Mouse (Mus musculus): Measurements from ENCODE around the gene Fgf22. TPM values are rescaled to one million over a fixed set of nuclear protein-coding genes. Genes with fewer than 3 reads are reported as not detected.

Fgf22 gene
- polyA plus RNA-seq, 1 experiment from 2014 or later: not detected

DNA sequence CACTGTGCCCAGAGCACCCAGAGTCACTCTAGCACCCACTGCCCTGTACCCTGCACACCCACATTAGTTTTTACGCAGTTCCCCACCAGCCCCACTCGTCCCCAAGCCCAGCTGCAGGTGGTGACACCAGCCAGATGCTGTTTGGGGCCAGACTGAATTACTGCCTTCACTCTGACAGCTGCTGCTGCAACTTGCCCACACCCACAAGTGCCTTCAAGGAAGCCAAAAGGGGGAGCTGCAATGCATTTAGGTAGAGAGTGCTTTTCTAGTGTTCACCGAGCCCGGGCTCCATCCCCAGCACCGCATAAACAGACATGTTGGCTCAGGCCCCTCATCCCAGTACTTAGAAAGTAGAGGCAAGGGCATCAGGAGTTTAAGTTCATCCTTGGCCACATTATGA lies 27.1 kb downstream of the Fgf22 start:
- Histone ChIP-seq H3K4me3 (ENCODE audit: inconsistent target) (no peak overlapping the region), H3K27ac (no peak overlapping the region), H3K79me2 (ENCODE audit: inconsistent target) (no peaks in the 10 kb centered on the region), H3K36me3 (ENCODE audit: inconsistent target) (no peaks in the 10 kb centered on the region)
- 91% methylated on average over 5 of the region's 5 CpGs for WGBS (ENCODE audit: missing documents)

DNA sequence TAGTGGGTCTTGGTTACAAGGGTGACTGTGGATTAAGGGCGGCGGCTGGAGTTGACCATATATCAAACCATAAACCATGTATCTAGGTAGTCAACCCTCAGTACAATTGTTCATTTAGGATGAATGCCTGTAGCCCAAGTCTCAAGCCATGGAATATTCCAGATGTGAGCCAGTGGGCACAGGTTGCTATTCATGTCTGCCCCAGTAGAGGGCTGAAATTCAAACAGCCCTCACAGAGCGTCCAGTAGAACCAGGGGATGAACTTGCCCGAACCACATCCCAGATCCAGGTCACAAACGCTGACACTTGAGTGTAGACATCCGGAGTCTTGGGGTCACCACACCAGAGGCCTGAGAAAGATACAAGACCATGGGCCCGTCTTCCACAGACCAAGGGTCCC lies 28.2 kb downstream of the Fgf22 start:
- Histone ChIP-seq H3K4me3 (ENCODE audit: inconsistent target) (no peak overlapping the region), H3K27ac (no peak overlapping the region), H3K36me3 (ENCODE audit: inconsistent target) (no peaks in the 10 kb centered on the region), H3K79me2 (ENCODE audit: inconsistent target) (no peaks in the 10 kb centered on the region)
- 76% methylated on average over 7 of the region's 7 CpGs for WGBS (ENCODE audit: missing documents)

DNA sequence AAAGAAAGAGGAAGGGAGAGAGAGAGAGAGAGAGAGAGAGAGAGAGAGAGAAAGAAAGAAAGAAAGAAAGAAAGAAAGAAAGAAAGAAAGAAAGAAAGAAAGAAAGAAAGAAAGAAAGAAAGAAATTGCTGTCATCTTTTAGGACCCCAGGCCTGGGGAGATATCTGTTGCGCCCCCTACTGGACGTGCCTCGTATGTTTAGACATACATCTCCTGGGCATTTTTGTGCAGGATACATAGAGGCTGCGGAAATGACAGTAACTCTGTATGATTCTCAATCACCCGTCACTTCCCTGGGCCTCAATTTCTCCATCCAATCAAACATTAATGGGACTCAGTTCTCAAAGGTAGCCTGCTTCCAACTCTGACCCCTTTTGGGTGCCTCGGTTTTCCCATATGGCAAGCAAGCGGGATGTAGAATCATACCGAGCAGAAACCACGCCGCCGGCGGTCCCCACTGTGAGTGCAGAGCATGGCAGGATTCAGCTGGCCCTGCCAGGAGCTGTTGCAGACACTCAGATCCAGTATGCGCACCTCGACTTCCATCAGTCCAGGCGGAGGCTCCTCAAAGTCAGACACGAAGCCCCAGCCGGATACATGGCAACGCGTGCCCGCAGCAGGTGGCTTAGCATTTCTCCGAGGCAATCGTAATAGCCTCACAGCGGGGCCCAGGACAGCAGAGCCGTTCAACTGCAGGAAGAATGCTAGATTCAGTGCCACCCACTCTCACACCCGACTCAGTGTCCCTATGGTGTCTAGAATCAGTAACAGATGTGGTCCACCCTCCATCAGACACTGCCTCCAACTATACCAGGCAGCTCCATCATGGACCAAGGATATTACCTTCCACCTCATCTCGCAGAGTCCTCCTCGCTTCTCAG lies 29.3 kb downstream of the Fgf22 start:
- H3K4me3 ChIP-seq (ENCODE audit: inconsistent target): no peak overlapping the region
- no peaks in the 10 kb centered on the region for H3K79me2 ChIP-seq (ENCODE audit: inconsistent target)
- no peaks in the 10 kb centered on the region for H3K36me3 ChIP-seq (ENCODE audit: inconsistent target)
- WGBS (ENCODE audit: missing documents): 82% methylated on average over 27 of the region's 27 CpGs
- H3K27ac ChIP-seq: no peak overlapping the region

DNA sequence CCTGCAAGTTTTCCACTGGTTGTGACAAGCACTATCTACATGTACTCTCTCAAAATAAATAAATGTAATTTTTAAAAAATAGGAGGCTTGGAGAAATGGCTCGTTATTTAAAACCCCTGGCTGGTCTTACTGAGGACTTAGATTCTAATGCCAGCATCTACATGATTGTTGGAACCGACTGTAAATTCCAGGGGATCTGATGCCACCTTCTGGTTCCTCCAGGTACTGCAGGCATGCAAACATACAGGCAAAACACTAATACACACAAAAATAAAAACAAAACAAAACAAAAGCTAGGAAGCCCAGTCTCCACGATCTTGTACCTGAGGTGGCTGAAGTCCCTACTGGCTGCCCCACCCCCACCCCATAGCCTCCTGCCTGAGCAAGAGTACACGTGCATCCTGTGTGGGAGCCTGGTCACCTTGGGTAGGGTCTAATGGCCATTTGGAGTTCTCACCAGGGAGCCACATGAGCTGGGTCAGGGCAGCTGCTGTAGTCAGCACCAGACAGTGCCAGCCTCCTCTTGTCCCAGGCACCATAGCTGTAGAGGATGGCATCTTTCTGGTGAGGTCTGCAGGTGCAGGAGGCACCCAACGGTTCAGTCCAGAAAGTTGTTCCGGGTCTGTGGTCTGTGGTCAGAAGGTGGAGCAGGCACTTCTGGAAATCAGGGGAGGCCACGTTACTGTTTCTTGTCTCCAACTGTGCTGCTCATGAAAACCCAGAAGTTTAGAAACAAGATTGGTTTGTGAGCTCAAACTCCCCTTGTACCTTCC lies 33.7 kb downstream of the Fgf22 start:
- Histone ChIP-seq H3K4me3 (ENCODE audit: inconsistent target) (no peak overlapping the region), H3K79me2 (ENCODE audit: inconsistent target) (no peaks in the 10 kb centered on the region), H3K27ac (no peak overlapping the region), H3K36me3 (ENCODE audit: inconsistent target) (no peaks in the 10 kb centered on the region)
- 4% methylated on average over 7 of the region's 7 CpGs for WGBS (ENCODE audit: missing documents)

DNA sequence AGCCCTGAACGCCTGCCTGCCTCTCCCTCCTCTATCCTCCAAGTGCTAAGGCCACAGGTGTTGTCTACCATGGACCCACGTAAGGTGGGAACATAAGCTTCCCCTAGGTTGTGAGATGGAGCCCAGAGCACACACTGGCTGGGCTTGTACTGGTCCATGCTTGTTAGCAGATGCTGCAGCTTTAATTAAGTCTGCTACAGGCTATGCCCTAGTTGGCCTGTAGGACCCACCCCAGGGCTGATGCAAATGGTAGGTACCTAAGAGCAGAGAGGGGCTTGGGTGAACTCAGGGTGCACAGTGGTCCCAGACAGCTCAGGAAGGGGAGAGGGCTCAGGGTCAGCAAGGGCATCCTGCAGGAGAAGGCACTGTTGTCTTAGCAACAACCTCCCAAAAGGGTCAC lies 34.7 kb downstream of the Fgf22 start:
- Histone ChIP-seq H3K36me3 (ENCODE audit: inconsistent target) (no peaks in the 10 kb centered on the region), H3K27ac (no peak overlapping the region), H3K4me3 (ENCODE audit: inconsistent target) (no peak overlapping the region), H3K79me2 (ENCODE audit: inconsistent target) (no peaks in the 10 kb centered on the region)
- WGBS (ENCODE audit: missing documents): 96% methylated on average over 2 of the region's 2 CpGs

DNA sequence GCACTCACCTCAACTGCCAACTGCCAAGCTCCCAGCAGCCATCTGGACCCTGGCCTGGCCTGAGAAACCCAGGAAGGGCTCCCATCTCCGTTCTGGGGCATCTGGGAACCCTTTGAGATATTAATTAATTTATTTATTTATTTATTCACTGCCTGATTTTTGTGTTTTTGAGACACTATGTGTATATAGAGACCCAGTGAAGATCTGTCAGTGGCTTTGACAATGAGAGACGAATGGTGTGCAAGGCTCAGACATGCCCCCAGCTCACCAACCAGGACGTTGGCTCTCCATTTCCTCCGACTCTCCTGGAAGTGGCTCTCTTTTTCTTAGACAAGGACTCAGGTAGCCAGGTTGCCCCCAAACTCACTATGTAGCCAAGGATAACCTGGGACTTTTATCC lies 36.0 kb downstream of the Fgf22 start, which contains the start of gene Prss57:
Gene Prss57, minus strand, starts transcription at position 101 of the 400 bp plus-strand sequence.
- WGBS (ENCODE audit: missing documents): 65% methylated on average over 4 of the region's 4 CpGs
- no peaks in the 10 kb centered on the region for H3K79me2 ChIP-seq (ENCODE audit: inconsistent target)

DNA sequence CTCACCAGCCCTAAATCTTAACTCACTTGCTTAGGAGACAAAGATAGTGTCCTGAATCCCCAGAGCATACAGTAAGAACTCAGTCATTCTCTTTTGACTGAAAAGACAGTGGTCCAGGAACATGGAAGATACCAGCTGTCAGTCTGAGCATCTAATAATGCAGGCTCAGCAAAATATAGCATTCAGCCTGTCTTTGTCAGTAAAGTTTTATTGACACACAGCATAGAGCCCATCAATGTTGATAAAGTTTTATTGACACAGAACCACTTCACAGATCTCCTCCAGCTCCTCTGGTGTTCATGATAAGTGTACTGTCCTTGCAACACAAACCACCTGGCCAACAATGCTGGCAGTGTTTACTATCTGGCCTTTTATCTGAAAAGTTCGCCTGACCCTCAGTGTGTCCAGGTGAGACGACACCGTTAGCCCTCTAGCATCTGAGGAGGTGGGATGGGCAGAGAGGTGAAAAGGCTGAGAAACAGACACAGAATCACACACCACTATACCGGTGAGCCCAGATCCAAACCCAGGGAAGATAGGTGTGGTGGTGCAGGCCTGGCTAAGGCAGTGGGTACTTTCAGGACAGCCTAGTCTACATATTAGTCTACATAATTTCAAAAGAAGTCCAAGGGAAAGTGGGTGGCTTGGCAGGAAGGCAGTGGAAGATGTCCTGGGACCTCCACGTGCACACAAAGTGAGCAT lies 37.6 kb downstream of the Fgf22 start:
- Histone ChIP-seq H3K36me3 (ENCODE audit: inconsistent target) (no peaks in the 10 kb centered on the region), H3K4me3 (ENCODE audit: inconsistent target) (no peak overlapping the region), H3K27ac (no peak overlapping the region), H3K79me2 (ENCODE audit: inconsistent target) (no peaks in the 10 kb centered on the region)
- 89% methylated on average over 5 of the region's 5 CpGs for WGBS (ENCODE audit: missing documents)

More for the DNA sequence above, 36.0 kb downstream of the Fgf22 start, which contains the start of gene Prss57:
- no peaks in the 10 kb centered on the region for H3K36me3 ChIP-seq (ENCODE audit: inconsistent target)
- H3K27ac ChIP-seq: no peak within 1 kb of the TSS
- no peak within 1 kb of the TSS for H3K4me3 ChIP-seq (ENCODE audit: inconsistent target)

DNA sequence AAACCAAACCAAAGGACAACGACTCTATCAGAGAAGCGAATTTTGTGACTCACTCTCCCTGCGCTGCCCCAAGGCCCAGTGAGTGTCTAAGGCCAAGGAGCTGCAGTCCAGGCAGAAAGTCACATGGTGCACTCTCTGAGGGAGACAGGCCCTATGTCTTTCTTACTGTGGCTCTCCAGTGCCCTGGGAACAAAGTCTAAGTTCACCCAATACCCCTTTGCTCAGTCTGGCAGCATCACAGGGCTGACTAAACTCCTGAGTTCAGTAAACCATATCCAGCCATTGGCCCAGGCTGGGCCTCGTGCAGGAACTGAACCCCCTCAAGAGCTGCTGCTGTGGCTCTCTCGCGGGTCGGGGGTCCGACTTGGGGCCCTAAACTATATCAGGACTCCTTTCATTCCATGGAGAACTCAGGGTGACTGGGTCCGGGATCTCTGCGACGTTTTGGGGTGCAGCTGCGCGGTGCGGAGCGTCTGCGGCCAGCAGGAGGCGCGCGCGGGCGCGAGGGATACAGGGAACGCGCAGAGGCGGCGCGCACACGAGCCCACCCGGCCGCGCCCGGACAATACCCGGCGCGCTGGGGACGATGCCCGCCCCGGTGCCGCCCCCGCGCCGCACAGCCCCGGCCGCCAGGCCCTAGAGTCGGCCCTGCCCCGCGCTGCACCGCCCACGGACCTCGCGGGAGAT lies 38.3 kb downstream of the Fgf22 start, which contains the start of gene Palm:
Gene Palm, plus strand, starts transcription at position 522 of the 687 bp plus-strand sequence.
- H3K79me2 ChIP-seq (ENCODE audit: inconsistent target): no peaks in the 10 kb centered on the region
- 16% methylated on average over 15 of the region's 51 CpGs for WGBS (ENCODE audit: missing documents)
- H3K36me3 ChIP-seq (ENCODE audit: inconsistent target): no peaks in the 10 kb centered on the region
- H3K27ac ChIP-seq: no peak within 1 kb of the TSS
- peak within 1 kb of the TSS; percentile 23 for H3K4me3 ChIP-seq (ENCODE audit: inconsistent target)

DNA sequence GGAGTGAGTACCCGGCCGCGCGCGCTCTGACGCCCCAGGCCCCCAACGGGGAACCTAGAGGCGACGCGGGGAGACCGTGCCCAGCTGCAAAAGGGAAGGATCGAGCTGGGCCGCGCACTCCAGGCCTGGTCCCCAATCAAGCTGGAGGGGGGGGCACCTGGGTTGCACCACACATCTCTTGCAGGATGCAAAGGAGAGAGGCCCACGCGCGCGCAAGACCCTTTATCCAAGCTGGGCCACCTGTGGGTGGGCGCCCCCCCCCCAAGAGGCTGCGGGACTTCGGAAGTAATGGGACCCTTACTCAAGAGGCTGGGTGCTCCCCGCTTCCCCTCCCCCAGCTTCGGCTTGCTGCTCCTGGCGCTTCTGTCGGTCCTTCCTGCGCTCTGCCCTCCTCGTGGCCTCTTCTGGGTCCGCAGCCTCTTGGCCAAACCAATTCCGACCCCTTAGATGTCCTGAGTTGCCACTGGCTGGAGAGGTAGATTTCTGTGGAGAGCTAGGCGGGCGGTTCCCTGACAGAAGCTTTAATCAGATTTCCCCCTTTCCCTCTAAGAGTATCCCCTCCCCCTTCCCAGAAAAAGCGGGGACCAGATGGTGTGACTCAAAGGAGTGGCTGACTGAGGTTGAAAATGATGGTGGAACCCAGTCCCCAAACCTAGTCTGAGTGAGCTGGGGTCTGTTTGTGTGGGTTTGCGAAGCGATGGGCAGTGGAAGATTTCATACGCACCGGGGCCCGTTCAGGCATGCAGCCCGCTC lies 39.0 kb downstream of the Fgf22 start:
- H3K4me3 ChIP-seq (ENCODE audit: inconsistent target): peak overlapping the region; percentile 23
- H3K27ac ChIP-seq: no peak overlapping the region
- H3K79me2 ChIP-seq (ENCODE audit: inconsistent target): no peaks in the 10 kb centered on the region
- WGBS (ENCODE audit: missing documents): 19% methylated on average over 36 of the region's 38 CpGs
- no peaks in the 10 kb centered on the region for H3K36me3 ChIP-seq (ENCODE audit: inconsistent target)

DNA sequence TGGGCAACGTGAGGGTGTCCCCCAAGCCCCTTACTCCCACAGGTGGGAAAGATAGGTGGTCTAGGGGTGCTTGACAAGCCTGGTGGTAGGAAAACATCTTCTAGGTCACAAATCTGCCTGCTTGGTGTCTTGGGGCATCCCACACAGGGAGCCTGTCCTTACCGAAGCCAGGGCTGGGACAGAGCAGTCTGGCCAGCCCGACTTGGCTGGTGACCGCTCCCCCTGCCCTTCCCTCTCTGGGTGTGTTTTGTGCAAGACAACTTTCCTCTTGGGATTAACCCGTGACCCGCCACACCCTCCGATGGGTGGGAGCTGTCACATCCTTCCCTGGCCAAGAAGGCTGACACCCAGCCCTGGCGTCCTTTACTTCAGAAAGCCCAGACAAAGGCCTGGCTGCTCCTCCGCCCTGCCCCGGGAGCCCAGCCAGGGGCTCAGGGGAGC lies 39.6 kb downstream of the Fgf22 start:
- Histone ChIP-seq H3K36me3 (ENCODE audit: inconsistent target) (no peaks in the 10 kb centered on the region), H3K4me3 (ENCODE audit: inconsistent target) (no peak overlapping the region), H3K79me2 (ENCODE audit: inconsistent target) (no peaks in the 10 kb centered on the region), H3K27ac (no peak overlapping the region)
- 67% methylated on average over 10 of the region's 10 CpGs for WGBS (ENCODE audit: missing documents)

DNA sequence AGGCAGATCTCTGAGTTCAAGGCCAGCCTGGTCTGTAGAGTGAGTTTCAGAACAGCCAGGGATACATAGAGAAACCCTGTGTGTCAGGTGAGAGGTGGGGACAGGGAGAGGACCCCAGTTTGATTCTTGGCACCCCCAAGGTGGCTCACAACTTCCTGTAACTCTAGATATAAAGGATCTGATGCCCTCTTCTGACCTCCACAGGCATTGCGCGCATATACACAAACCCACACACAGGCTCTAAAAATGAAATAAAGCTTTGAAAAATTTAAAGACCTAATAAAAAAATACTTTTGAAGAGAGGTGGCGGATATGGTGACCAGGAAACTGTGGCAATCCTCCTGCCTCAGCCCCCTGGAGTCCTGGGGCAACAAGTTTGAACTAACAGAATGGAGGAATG lies 41.0 kb downstream of the Fgf22 start:
- Histone ChIP-seq H3K27ac (no peak overlapping the region), H3K36me3 (ENCODE audit: inconsistent target) (no peaks in the 10 kb centered on the region), H3K4me3 (ENCODE audit: inconsistent target) (no peak overlapping the region), H3K79me2 (ENCODE audit: inconsistent target) (no peaks in the 10 kb centered on the region)
- 95% methylated on average over 3 of the region's 3 CpGs for WGBS (ENCODE audit: missing documents)

DNA sequence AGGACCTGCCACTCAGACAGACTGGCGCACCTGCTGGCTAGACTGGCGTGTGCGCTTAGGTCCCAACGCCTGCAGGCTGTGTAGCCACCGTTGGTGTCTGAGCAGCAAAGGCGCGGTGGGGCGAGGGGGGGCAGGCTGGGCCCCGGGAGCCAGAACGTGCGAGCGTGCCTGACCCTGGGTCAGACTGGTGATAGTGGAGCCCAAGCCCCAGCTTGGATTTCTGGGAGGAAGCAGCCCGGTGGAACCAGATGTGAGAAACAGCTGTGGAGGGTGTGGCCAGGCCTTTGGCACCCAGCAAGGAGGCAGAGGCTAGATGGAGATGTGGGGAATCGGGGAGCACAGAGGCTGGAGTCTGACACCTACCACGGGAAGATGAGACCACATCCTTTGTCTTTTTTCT lies 42.5 kb downstream of the Fgf22 start:
- no peak overlapping the region for H3K27ac ChIP-seq
- WGBS (ENCODE audit: missing documents): 71% methylated on average over 15 of the region's 15 CpGs
- H3K79me2 ChIP-seq (ENCODE audit: inconsistent target): no peaks in the 10 kb centered on the region
- no peak overlapping the region for H3K4me3 ChIP-seq (ENCODE audit: inconsistent target)
- H3K36me3 ChIP-seq (ENCODE audit: inconsistent target): no peaks in the 10 kb centered on the region

DNA sequence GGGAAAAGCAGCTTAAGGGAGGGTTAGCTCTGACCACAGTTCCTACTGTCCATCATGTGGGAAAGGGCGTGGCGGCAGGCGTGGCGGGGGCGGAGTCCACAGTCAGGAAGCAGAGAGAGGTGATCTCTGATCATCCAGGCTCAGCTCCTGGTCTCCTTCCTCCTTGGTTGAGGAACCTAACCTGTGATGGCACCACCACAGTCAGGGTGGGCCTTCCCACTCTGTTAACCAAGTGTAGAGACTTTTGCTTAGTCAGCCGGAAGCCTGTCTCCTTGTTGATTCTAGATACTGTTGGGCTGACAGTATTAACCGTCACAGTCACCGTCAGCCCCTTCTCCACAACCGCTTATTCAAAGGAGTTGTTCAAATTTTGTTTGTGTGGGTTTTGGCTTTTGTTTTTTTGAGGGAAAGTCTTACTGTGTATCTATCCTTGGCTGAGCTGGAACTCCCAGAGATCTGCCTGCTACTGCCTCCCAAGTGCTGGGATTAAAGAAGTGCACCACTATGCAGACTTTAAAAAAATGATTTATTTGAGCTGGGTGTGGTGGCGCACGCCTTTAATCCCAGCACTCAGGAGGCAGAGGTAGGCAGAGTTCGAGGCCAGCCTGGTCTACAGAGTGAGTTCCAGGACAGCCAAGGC lies 43.5 kb downstream of the Fgf22 start:
- Histone ChIP-seq H3K4me3 (ENCODE audit: inconsistent target) (no peak overlapping the region), H3K36me3 (ENCODE audit: inconsistent target) (no peaks in the 10 kb centered on the region), H3K27ac (no peak overlapping the region), H3K79me2 (ENCODE audit: inconsistent target) (no peaks in the 10 kb centered on the region)
- 46% methylated on average over 12 of the region's 12 CpGs for WGBS (ENCODE audit: missing documents)

All from macrophage (primary cell).